Mouse (Mus musculus) naive thymus-derived CD4-positive, alpha-beta T cell, adult 2 months (primary cell): Measurements from ENCODE around the gene Sema4b.

Experiments used
- DNase-seq: peaks from one replicate; pipeline ENCODE4 v3.0.0-alpha.2; 2011; ENCODE audit warnings: low read depth

Gene Sema4b

GRCm38 (mm10) chr7:80197941-80198778, 11.5 kb downstream of the Sema4b start:
- DNase-seq = peak; percentile 75

- DNase-seq = peak; percentile 45
Measured at GRCm38 (mm10) chr7:80198863-80199262, 12.2 kb downstream of the Sema4b start.

- DNase-seq = no peak
Measured at GRCm38 (mm10) chr7:80199286-80199685, 12.6 kb downstream of the Sema4b start.

GRCm38 (mm10) chr7:80199851-80200587, 13.4 kb downstream of the Sema4b start:
- DNase-seq = no peak

GRCm38 (mm10) chr7:80200588-80200945, 13.9 kb downstream of the Sema4b start:
- no peak for DNase-seq

- DNase-seq = no peak
Measured at GRCm38 (mm10) chr7:80200963-80201539, 14.4 kb downstream of the Sema4b start.

GRCm38 (mm10) chr7:80201888-80202540, 15.4 kb downstream of the Sema4b start:
- no peak for DNase-seq

- DNase-seq = no peak
Measured at GRCm38 (mm10) chr7:80202961-80203360, 16.3 kb downstream of the Sema4b start.

GRCm38 (mm10) chr7:80203638-80204096, 17.0 kb downstream of the Sema4b start:
- no peak for DNase-seq

GRCm38 (mm10) chr7:80204362-80204761, 17.7 kb downstream of the Sema4b start:
- DNase-seq = peak; percentile 78

- no peak for DNase-seq
Measured at GRCm38 (mm10) chr7:80204961-80205360, 18.3 kb downstream of the Sema4b start.

- no peak for DNase-seq
Measured at GRCm38 (mm10) chr7:80205705-80206589, 19.3 kb downstream of the Sema4b start.

- DNase-seq = no peak
Measured at GRCm38 (mm10) chr7:80207314-80207731, 20.7 kb downstream of the Sema4b start.

- DNase-seq = no peak
Measured at GRCm38 (mm10) chr7:80208026-80208642, 21.5 kb downstream of the Sema4b start.

GRCm38 (mm10) chr7:80208738-80209430, 22.2 kb downstream of the Sema4b start:
- DNase-seq = peak; percentile 41

- peak; percentile 86 for DNase-seq
Measured at GRCm38 (mm10) chr7:80209669-80210068, 23.0 kb downstream of the Sema4b start.

- no peak for DNase-seq
Measured at GRCm38 (mm10) chr7:80210982-80211381, 24.3 kb downstream of the Sema4b start.

GRCm38 (mm10) chr7:80213604-80214003, 27.0 kb downstream of the Sema4b start:
- DNase-seq = no peak

- DNase-seq = no peak
Measured at GRCm38 (mm10) chr7:80214459-80214858, 27.8 kb downstream of the Sema4b start.

- peak; percentile 89 for DNase-seq
Measured at GRCm38 (mm10) chr7:80215398-80215797, 28.8 kb downstream of the Sema4b start.
